Mouse (Mus musculus): ENCODE results near the gene Olfr1033. TPM values are rescaled to one million over a fixed set of nuclear protein-coding genes. Genes with fewer than 3 reads are reported as not detected.
"Not testable (repeated sequence)": the region's sequence is repeated elsewhere in the genome, so short reads cannot be mapped to it uniquely, and the experiment has no call there.

The Olfr1033 gene
- not detected in 2 replicates for polyA plus RNA-seq (2016; fragmentation: Nextera tagmentation; extraction: Ambion mirVana)

DNA sequence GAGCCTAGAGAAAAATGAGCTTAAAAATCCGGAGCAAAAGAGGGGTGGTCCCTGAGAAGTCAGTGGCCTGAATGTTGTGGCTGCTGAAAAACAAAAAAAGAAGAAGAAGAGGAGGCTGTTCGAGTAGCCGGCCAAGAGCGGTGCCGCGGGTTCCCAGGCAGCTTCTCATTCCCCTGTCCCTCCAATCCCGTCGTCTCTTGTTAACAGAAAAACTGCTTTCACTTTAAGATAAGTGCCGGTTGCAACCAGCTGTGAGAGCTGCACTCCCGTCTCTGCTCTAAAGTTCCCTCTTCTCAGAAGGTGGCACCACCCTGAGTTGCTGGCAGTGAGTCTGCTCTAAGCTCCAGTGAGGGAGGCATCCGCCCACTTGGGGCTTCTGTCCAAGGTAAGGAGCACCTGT is at the start of gene Olfr1033:
Gene Olfr1033, plus strand, starts transcription at position 228 of the 400 bp plus-strand sequence.
- H3K9ac ChIP-seq; H3K27ac ChIP-seq; H3K4me1 ChIP-seq; ATAC-seq (ENCODE audit: low FRiP score, low read depth); H3K9me3 ChIP-seq; H3K36me3 ChIP-seq; H3K27me3 ChIP-seq (replicated peaks): not testable (repeated sequence)
- peak within 1 kb of the TSS; percentile 20 for H3K4me3 ChIP-seq
- WGBS: 11% methylated on average over 11 of the region's 11 CpGs
- peak within 1 kb of the TSS; percentile 49 for H3K4me2 ChIP-seq (replicated peaks)

DNA sequence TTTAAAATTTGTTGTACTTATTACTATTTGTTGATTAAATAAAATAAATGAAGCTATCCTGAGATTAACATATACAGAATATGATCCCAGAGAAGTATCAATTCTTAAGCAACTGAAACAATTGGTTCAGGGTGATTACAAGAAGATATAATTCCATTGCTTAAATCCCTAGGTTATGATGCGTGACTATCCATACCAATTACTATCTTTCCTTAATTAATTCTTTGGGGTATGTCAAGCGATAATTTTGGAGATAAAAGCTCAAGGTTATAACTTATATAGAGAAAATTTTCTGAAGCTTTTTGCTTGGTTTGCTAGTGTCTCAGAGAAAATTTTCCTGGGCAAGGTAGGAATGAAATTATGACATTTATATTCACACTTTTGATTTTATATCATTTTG is 46.8 kb upstream of the Olfr1033 start, which contains the start of gene Olfr1029:
Gene Olfr1029, plus strand, starts transcription at position 301 of the 400 bp plus-strand sequence.
- H3K27ac ChIP-seq: no peak within 1 kb of the TSS
- H3K9me3 ChIP-seq: no peaks in the 10 kb centered on the region
- no peaks in the 10 kb centered on the region for H3K27me3 ChIP-seq (replicated peaks)
- no peak for ATAC-seq (ENCODE audit: low FRiP score, low read depth)
- no peak within 1 kb of the TSS for H3K4me3 ChIP-seq
- H3K4me1 ChIP-seq: no peaks in the 10 kb centered on the region
- no peaks in the 10 kb centered on the region for H3K36me3 ChIP-seq
- no peak within 1 kb of the TSS for H3K4me2 ChIP-seq (replicated peaks)
- WGBS: 88% methylated on average over 2 of the region's 2 CpGs
- no peak within 1 kb of the TSS for H3K9ac ChIP-seq

DNA sequence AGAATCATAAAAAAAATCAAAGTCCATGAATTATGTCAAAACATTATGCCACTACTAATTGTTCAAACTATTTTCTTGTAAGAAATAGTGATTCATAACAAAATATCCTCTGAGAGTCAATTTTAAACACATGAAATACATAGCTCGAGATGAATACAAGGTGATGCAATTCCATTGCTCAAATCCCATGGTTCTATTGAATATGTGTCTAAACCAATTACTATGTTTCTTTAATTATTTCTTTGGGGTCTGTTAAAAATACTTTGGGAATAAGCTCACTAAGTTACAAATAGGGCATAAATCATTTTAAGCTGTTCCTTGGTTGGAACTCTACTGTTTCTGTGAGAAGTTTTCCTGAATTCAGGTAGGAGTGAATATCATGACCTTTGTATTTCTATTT is 41.5 kb upstream of the Olfr1033 start, which contains the start of gene Olfr1030:
Gene Olfr1030, plus strand, starts transcription at position 301 of the 400 bp plus-strand sequence.
- Histone ChIP-seq H3K9me3 (no peaks in the 10 kb centered on the region), H3K36me3 (no peaks in the 10 kb centered on the region), H3K9ac (no peak within 1 kb of the TSS), H3K27ac (no peak within 1 kb of the TSS), H3K4me3 (no peak within 1 kb of the TSS), H3K4me2 (replicated peaks) (no peak within 1 kb of the TSS), H3K4me1 (no peaks in the 10 kb centered on the region), H3K27me3 (replicated peaks) (no peaks in the 10 kb centered on the region)
- WGBS: 71% methylated on average over 1 of the region's 1 CpGs
- ATAC-seq (ENCODE audit: low FRiP score, low read depth): no peak

DNA sequence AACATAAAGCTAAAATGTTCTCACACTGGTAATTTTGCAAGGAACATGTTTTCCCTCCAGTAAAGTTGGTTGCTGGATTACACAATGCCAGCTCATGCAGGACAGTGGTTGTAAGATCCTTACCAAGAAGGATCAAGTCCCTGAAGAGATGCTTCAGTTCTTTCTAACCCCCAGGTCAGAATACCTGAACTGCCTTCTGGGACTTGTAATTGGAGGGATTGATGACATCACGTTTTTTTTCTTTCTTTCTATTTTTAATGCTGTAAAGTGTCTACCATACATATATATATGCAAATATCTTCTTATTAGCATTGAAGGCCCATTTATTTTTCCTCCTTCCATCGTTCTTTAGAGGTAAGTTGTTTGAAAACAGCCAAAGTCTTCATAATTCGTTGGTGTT is 30.4 kb upstream of the Olfr1033 start, which contains the start of gene Olfr1031:
Gene Olfr1031, plus strand, starts transcription at position 301 of the 400 bp plus-strand sequence.
- Histone ChIP-seq H3K36me3 (no peaks in the 10 kb centered on the region), H3K4me1 (no peaks in the 10 kb centered on the region), H3K27me3 (replicated peaks) (no peaks in the 10 kb centered on the region), H3K27ac (no peak within 1 kb of the TSS), H3K9ac (no peak within 1 kb of the TSS), H3K4me3 (no peak within 1 kb of the TSS), H3K9me3 (no peaks in the 10 kb centered on the region), H3K4me2 (replicated peaks) (no peak within 1 kb of the TSS)
- no peak for ATAC-seq (ENCODE audit: low FRiP score, low read depth)
- WGBS: 66% methylated on average over 3 of the region's 3 CpGs

DNA sequence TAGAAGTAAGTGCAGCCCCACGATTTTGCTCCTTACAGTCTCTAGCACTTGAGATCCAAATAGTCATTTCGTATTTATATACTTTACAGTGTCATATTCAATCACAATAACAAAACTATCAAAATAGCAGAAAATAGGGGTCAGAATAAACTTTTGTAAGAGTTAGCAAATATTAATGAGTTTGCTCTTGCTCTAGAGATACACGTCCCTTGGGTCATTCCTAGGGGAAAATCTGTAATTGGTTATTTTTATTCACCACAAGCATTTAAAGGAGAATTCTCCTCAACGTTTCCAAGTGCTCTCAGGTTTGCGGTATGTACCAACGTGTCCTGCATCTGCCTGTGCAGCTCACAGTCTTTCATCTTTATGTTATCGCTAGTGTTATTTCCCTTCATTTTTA is 15.2 kb upstream of the Olfr1033 start, which contains the start of gene Olfr1032:
Gene Olfr1032, plus strand, starts transcription at position 301 of the 400 bp plus-strand sequence.
- no peaks in the 10 kb centered on the region for H3K27me3 ChIP-seq (replicated peaks)
- no peaks in the 10 kb centered on the region for H3K36me3 ChIP-seq
- no peak within 1 kb of the TSS for H3K27ac ChIP-seq
- ATAC-seq (ENCODE audit: low FRiP score, low read depth): no peak
- no peak within 1 kb of the TSS for H3K4me3 ChIP-seq
- H3K9ac ChIP-seq: no peak within 1 kb of the TSS
- WGBS: 89% methylated on average over 7 of the region's 7 CpGs
- no peaks in the 10 kb centered on the region for H3K4me1 ChIP-seq
- no peaks in the 10 kb centered on the region for H3K9me3 ChIP-seq
- H3K4me2 ChIP-seq (replicated peaks): no peak within 1 kb of the TSS

DNA sequence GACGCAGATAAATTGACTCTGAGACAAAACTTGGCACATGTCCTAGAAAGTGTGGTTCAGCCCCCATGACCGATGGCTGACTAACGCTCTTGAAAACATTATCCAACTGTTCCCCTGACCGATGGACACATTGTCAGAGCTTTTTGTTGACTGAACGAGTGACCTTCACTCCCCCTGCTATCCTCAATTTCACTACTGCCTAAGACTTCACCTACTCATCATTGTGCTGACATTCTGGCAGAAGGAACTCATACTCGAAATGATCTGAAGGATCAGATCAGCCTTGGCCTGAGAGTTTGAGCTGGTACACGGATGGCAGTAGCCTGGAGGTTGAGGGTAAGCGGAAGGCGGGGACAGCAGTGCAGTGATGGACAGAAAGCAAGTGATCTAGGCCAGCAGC is 1.1 kb downstream of the Olfr1033 start:
- H3K4me3 ChIP-seq; H3K36me3 ChIP-seq; H3K4me2 ChIP-seq (replicated peaks); H3K9ac ChIP-seq; H3K27me3 ChIP-seq (replicated peaks); ATAC-seq (ENCODE audit: low FRiP score, low read depth); H3K27ac ChIP-seq; H3K9me3 ChIP-seq; H3K4me1 ChIP-seq: not testable (repeated sequence)
- WGBS: 79% methylated on average over 6 of the region's 9 CpGs

DNA sequence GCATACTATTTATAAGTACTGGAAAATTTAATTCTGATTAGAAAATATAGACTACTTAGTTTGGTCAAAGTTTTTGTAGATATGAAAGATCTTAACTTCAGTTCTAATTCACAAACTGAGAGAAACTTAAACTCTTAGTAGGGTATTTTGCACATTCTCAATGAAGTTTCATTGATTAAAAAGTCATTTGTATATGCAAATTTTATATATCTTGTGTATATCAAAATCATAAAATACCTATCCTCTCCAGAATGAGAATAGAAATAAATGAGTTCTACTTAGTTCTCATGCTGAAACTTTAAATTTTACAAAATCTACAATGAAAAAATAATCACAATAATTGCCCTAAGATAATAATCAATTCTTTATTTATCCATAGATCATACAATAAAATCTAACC is 25.1 kb downstream of the Olfr1033 start, which contains the start of gene Olfr1034:
Gene Olfr1034, plus strand, starts transcription at position 301 of the 400 bp plus-strand sequence.
- H3K9ac ChIP-seq: no peak within 1 kb of the TSS
- no peak within 1 kb of the TSS for H3K4me3 ChIP-seq
- no peaks in the 10 kb centered on the region for H3K9me3 ChIP-seq
- H3K4me2 ChIP-seq (replicated peaks): no peak within 1 kb of the TSS
- H3K27ac ChIP-seq: no peak within 1 kb of the TSS
- H3K36me3 ChIP-seq: no peaks in the 10 kb centered on the region
- H3K27me3 ChIP-seq (replicated peaks): no peaks in the 10 kb centered on the region
- no peaks in the 10 kb centered on the region for H3K4me1 ChIP-seq
- ATAC-seq (ENCODE audit: low FRiP score, low read depth): no peak

DNA sequence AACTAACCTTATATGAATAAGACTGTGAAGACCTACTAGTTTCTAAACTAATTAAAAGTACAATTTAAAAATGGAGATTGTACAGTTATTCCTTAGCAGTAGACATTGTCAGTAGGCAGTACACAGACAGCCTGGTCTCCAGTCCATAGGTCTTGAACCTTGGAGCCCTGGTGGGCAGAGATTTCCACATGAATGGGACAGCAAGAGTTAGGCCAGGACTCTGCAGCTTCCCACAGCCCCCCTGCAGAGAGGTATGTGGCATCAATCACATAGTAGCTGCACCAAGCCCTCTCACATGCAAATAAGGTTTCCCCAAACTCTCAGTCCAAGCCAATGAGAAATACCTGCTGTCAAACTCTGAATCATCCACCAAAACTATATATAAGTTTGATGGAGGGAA is 30.3 kb downstream of the Olfr1033 start:
- H3K4me3 ChIP-seq; H3K27ac ChIP-seq; H3K9ac ChIP-seq; H3K27me3 ChIP-seq (replicated peaks); H3K4me2 ChIP-seq (replicated peaks); H3K4me1 ChIP-seq; H3K36me3 ChIP-seq; H3K9me3 ChIP-seq: not testable (repeated sequence)
- peak; percentile 33; the same call in 1 of the 2 replicates for ATAC-seq (ENCODE audit: low FRiP score, low read depth)

DNA sequence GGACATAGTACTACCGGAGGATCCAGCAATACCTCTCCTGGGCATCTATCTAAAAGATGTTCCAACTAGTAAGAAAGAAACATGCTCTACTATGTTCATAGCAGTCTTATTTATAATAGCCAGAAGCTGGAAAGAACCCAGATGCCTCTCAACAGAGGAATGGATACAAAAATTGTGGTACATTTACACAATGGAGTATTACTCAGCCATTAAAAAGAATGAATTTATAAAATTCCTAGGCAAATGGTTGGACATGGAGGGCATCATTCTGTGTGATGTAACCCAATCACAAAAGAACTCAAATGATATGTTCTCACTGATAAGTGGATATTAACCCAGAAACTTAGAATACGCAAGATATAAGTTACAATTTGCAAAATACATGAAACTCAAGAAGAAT is 43.3 kb downstream of the Olfr1033 start:
- H3K4me1 ChIP-seq: not testable (repeated sequence)
- 91% methylated on average over 2 of the region's 2 CpGs for WGBS

DNA sequence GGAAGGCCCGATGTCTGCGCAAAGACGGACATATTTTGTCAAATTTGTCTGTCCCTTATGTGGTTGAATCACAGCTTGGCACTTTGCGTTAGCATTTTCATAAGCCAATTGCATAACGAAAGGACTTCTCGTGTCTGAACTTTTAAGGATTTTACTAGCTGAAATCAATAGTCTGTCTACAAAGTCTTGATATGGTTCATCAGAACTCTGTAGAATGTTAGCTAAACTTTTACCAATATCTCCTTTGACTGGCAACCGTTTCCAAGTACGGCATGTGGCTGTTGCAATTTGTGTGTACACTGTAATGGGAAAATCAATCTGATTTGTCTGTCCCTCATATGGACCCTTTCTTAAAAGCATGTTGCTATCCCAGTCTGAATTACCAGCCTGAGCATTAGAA is 49.8 kb downstream of the Olfr1033 start:
- ATAC-seq (ENCODE audit: low FRiP score, low read depth): no peak
- Histone ChIP-seq H3K9ac (no peak overlapping the region), H3K4me1 (no peaks in the 10 kb centered on the region), H3K27ac (no peak overlapping the region), H3K9me3 (no peaks in the 10 kb centered on the region), H3K4me2 (replicated peaks) (no peak overlapping the region), H3K27me3 (replicated peaks) (no peaks in the 10 kb centered on the region), H3K36me3 (no peaks in the 10 kb centered on the region), H3K4me3 (no peak overlapping the region)
- 96% methylated on average over 8 of the region's 8 CpGs for WGBS

More for the DNA sequence above, 43.3 kb downstream of the Olfr1033 start:
- H3K9me3 ChIP-seq; H3K4me3 ChIP-seq; H3K9ac ChIP-seq; H3K4me2 ChIP-seq (replicated peaks); H3K36me3 ChIP-seq; H3K27me3 ChIP-seq (replicated peaks); H3K27ac ChIP-seq; ATAC-seq (ENCODE audit: low FRiP score, low read depth): not testable (repeated sequence)

DNA sequence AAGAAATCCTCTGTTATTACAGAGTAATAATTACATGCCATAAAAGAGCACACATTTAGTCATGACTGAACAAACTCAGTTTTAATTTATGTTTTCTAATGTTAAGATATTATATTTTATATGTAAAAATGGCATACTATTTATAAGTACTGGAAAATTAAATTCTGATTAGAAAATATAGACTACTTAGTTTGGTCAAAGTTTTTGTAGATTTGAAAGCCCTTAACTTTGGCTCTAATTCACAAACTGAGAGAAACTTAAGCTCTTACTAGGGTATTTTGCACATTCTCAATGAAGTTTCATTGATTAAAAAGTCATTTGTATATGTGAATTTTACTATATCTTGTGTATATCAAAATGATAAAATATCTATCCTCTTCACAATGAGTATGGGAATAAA is 53.3 kb downstream of the Olfr1033 start, which contains the start of gene Olfr1036:
Gene Olfr1036, plus strand, starts transcription at position 301 of the 400 bp plus-strand sequence.
- H3K4me3 ChIP-seq; H3K4me2 ChIP-seq (replicated peaks); H3K9me3 ChIP-seq; H3K9ac ChIP-seq; H3K4me1 ChIP-seq; ATAC-seq (ENCODE audit: low FRiP score, low read depth); H3K27me3 ChIP-seq (replicated peaks); H3K36me3 ChIP-seq; H3K27ac ChIP-seq: not testable (repeated sequence)

DNA sequence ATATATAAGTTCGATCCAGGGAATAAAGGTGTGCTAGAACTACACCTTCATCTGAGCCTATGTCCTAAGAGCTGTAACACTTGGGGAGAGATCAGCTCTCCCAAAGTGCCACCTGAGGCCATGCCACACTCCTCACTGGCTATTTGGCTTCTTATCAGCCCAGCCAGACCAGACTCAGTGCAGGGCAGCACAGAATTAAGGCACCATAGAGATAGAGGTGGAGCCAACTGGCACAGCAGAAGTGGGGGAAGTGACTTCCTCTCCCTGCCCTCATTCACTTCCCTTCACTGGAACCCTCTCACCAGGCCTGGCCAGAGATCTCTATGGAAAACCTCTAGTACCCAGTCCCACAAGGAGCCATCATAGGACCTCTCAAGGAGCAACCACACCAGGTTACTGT is 60.0 kb downstream of the Olfr1033 start:
- not testable (repeated sequence) for H3K36me3 ChIP-seq; ATAC-seq (ENCODE audit: low FRiP score, low read depth); H3K4me2 ChIP-seq (replicated peaks); H3K4me3 ChIP-seq; H3K27me3 ChIP-seq (replicated peaks); H3K9ac ChIP-seq; H3K4me1 ChIP-seq; H3K9me3 ChIP-seq; H3K27ac ChIP-seq
- 90% methylated on average over 1 of the region's 1 CpGs for WGBS

DNA sequence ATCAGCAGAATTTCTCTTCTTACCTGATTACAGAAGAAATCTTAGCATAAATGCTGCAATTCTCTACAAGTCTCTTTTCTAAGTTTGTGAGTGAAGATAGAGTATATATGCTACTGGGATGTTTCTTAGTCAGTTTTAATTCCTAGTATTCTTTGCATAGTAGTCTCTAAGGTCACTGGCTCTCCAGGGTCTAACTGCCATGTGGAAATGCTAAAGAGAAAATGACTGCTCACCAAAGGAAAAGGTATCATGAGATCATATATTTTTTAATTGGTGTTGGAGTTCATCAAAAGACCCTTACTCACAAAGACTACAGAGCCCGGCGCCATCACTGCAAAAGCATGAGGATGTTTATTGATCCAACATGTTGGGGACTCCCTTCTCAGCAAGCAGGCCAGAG is 66.9 kb downstream of the Olfr1033 start, which contains the start of gene Olfr1037:
Gene Olfr1037, minus strand, starts transcription at position 101 of the 400 bp plus-strand sequence.
- Histone ChIP-seq H3K4me2 (replicated peaks) (no peak within 1 kb of the TSS), H3K9ac (no peak within 1 kb of the TSS), H3K27me3 (replicated peaks) (no peaks in the 10 kb centered on the region), H3K4me3 (no peak within 1 kb of the TSS), H3K9me3 (no peaks in the 10 kb centered on the region), H3K36me3 (no peaks in the 10 kb centered on the region), H3K4me1 (no peaks in the 10 kb centered on the region), H3K27ac (no peak within 1 kb of the TSS)
- WGBS: 86% methylated on average over 2 of the region's 2 CpGs
- no peak for ATAC-seq (ENCODE audit: low FRiP score, low read depth)
